Mouse (Mus musculus) CH12.LX (cell line): ENCODE data around the gene Fpr3. TPM values are rescaled to one million over a fixed set of nuclear protein-coding genes. Genes with fewer than 3 reads are reported as not detected.

ENCODE experiments used
- DNase-seq: peaks from one replicate; pipeline ENCODE4 v3.0.0-alpha.2; 2013; ENCODE audit errors: extremely low read depth
- H3K27ac ChIP-seq: 2 replicates; pipeline ENCODE4 v1.5.1; 2012; ENCODE audit warnings: low read depth, mild to moderate bottlenecking, control low read depth, moderate library complexity; ENCODE audit not compliant: insufficient read depth
- H3K27me3 ChIP-seq: replicated peaks from 2 replicates; pipeline ENCODE3; 2012; ENCODE audit warnings: inconsistent platforms
- H3K36me3 ChIP-seq, 2 experiments: replicated peaks in 1 of 2; 2 replicates each; pipeline versions ENCODE3 to v1.6.1; 2012; ENCODE audit warnings: inconsistent platforms in 1 of 2, low read length in 1 of 2, mild to moderate bottlenecking in 1 of 2, mixed read lengths in 1 of 2, moderate library complexity in 1 of 2; ENCODE audit not compliant: control insufficient read depth in 1 of 2, insufficient read depth in 1 of 2
- H3K4me1 ChIP-seq, 2 experiments: 2 replicates each; pipeline ENCODE4 v1.6.1; 2012; ENCODE audit warnings: inconsistent platforms in 1 of 2, moderate library complexity in 1 of 2; ENCODE audit not compliant: insufficient read depth in 2 of 2, control insufficient read depth in 1 of 2
- H3K4me2 ChIP-seq: 2 replicates; pipeline ENCODE4 v1.6.1; 2012; ENCODE audit warnings: low read depth, mild to moderate bottlenecking, control low read depth; ENCODE audit not compliant: poor library complexity, insufficient read depth, severe bottlenecking
- H3K4me3 ChIP-seq, 3 experiments: fragments of 150-350 bp in 1 of 3; sonication (generic) in 1 of 3; replicated peaks in 1 of 3; 2 replicates each; pipeline versions ENCODE3 to v1.5.1; 2011 to 2012; ENCODE audit warnings: low read depth in 2 of 3, low read length in 2 of 3, mild to moderate bottlenecking in 2 of 3, moderate library complexity in 2 of 3, control low read depth in 1 of 3, improper control_type of control experiment in 1 of 3, inconsistent platforms in 1 of 3, mixed read lengths in 1 of 3; ENCODE audit not compliant: poor library complexity in 1 of 3
- H3K79me2 ChIP-seq: replicated peaks from 2 replicates; pipeline ENCODE4 v1.6.1; 2012; ENCODE audit warnings: mild to moderate bottlenecking, moderate library complexity; ENCODE audit not compliant: control insufficient read depth, poor library complexity, insufficient read depth, severe bottlenecking; ENCODE audit errors: extremely low read depth
- H3K9ac ChIP-seq: 2 replicates; pipeline ENCODE4 v1.6.1; 2012; ENCODE audit warnings: low read depth, mild to moderate bottlenecking, control low read depth, moderate library complexity; ENCODE audit not compliant: insufficient read depth
- H3K9me3 ChIP-seq: replicated peaks from 2 replicates; pipeline ENCODE3; 2012; ENCODE audit warnings: low read length, inconsistent platforms, mixed read lengths
- CHD1 ChIP-seq: IDR thresholded peaks from 2 replicates; pipeline ENCODE4 v1.6.1; 2012; ENCODE audit warnings: low read depth, low read length, improper control_type of control experiment, inconsistent platforms
- CHD2 ChIP-seq: IDR thresholded peaks from 2 replicates; pipeline ENCODE4 v1.6.1; 2011; ENCODE audit warnings: low read length, improper control_type of control experiment
- E2F4 ChIP-seq: IDR thresholded peaks from 2 replicates; pipeline ENCODE4 v1.6.1; 2011; ENCODE audit warnings: low read depth, low read length, improper control_type of control experiment; ENCODE audit not compliant: insufficient replicate concordance
- ELF1 ChIP-seq: IDR thresholded peaks from 2 replicates; pipeline ENCODE4 v1.6.1; 2014; ENCODE audit warnings: low read depth, mild to moderate bottlenecking, inconsistent platforms, low read length, improper control_type of control experiment
- EP300 ChIP-seq: IDR thresholded peaks from 2 replicates; pipeline ENCODE4 v1.6.1; 2011; ENCODE audit warnings: low read length, improper control_type of control experiment
- HCFC1 ChIP-seq: IDR thresholded peaks from 2 replicates; pipeline ENCODE4 v1.6.1; 2012; ENCODE audit warnings: low read depth, mild to moderate bottlenecking, inconsistent platforms, low read length, improper control_type of control experiment
- IRF4 ChIP-seq: IDR thresholded peaks from 2 replicates; pipeline ENCODE4 v1.6.1; 2014; ENCODE audit warnings: low read depth, mild to moderate bottlenecking, inconsistent platforms, low read length, improper control_type of control experiment
- JUND ChIP-seq: conservative IDR thresholded peaks from 2 replicates; pipeline ENCODE4 v1.6.1; 2011; ENCODE audit warnings: low read depth, low read length, improper control_type of control experiment
- KAT2A ChIP-seq: IDR thresholded peaks from 2 replicates; pipeline ENCODE4 v1.6.1; 2012; ENCODE audit warnings: low read length, improper control_type of control experiment, inconsistent platforms; ENCODE audit not compliant: insufficient replicate concordance
- MAFK ChIP-seq: IDR thresholded peaks from 2 replicates; pipeline ENCODE4 v1.6.1; 2011; ENCODE audit warnings: low read length, improper control_type of control experiment; ENCODE audit not compliant: insufficient replicate concordance
- MAZ ChIP-seq: IDR thresholded peaks from 2 replicates; pipeline ENCODE4 v1.6.1; 2012; ENCODE audit warnings: low read depth, mild to moderate bottlenecking, inconsistent platforms, low read length, improper control_type of control experiment, moderate library complexity
- MEF2A ChIP-seq: IDR thresholded peaks from 2 replicates; pipeline ENCODE4 v1.6.1; 2014; ENCODE audit warnings: low read depth, mild to moderate bottlenecking, inconsistent platforms, low read length, improper control_type of control experiment, borderline replicate concordance
- MXI1 ChIP-seq: IDR thresholded peaks from 2 replicates; pipeline ENCODE4 v1.6.1; 2011; ENCODE audit warnings: mild to moderate bottlenecking, low read depth, low read length, improper control_type of control experiment
- MYC ChIP-seq: IDR thresholded peaks from 2 replicates; pipeline ENCODE4 v1.6.1; 2011; ENCODE audit warnings: low read depth, mild to moderate bottlenecking, improper control_type of control experiment, low read length
- NELFE ChIP-seq: IDR thresholded peaks from 2 replicates; pipeline ENCODE4 v1.6.1; 2011; ENCODE audit warnings: low read depth, low read length, improper control_type of control experiment
- NRF1 ChIP-seq: IDR thresholded peaks from 2 replicates; pipeline ENCODE4 v1.6.1; 2014; ENCODE audit warnings: low read depth, mild to moderate bottlenecking, inconsistent platforms, low read length, improper control_type of control experiment, moderate library complexity
- POLR2A ChIP-seq: IDR thresholded peaks from 2 replicates; pipeline ENCODE4 v1.6.1; 2011; ENCODE audit warnings: low read depth, mild to moderate bottlenecking, improper control_type of control experiment, low read length
- RAD21 ChIP-seq: IDR thresholded peaks from 2 replicates; pipeline ENCODE4 v1.6.1; 2011; ENCODE audit warnings: low read depth, mild to moderate bottlenecking, low read length, improper control_type of control experiment, moderate library complexity
- SIN3A ChIP-seq: IDR thresholded peaks from 2 replicates; pipeline ENCODE4 v1.6.1; 2012; ENCODE audit warnings: low read length, improper control_type of control experiment, inconsistent platforms
- UBTF ChIP-seq: IDR thresholded peaks from 2 replicates; pipeline ENCODE4 v1.6.1; 2012; ENCODE audit warnings: low read depth, mild to moderate bottlenecking, inconsistent platforms, low read length, improper control_type of control experiment, moderate library complexity
- USF1 ChIP-seq: IDR thresholded peaks from 2 replicates; pipeline ENCODE4 v1.6.1; 2014; ENCODE audit warnings: low read depth, mild to moderate bottlenecking, inconsistent platforms, low read length, improper control_type of control experiment
- ZC3H11A ChIP-seq: IDR thresholded peaks from 2 replicates; pipeline ENCODE4 v1.6.1; 2012; ENCODE audit warnings: low read depth, mild to moderate bottlenecking, inconsistent platforms, low read length, improper control_type of control experiment
- ZKSCAN1 ChIP-seq: IDR thresholded peaks from 2 replicates; pipeline ENCODE4 v1.6.1; 2012; ENCODE audit warnings: low read depth, inconsistent platforms, low read length, improper control_type of control experiment, borderline replicate concordance
- ZMIZ1 ChIP-seq: IDR thresholded peaks from 2 replicates; pipeline ENCODE4 v1.6.1; 2012; ENCODE audit warnings: low read depth, mild to moderate bottlenecking, inconsistent platforms, low read length, improper control_type of control experiment
- ZNF384 ChIP-seq: IDR thresholded peaks from 2 replicates; pipeline ENCODE4 v1.6.1; 2012; ENCODE audit warnings: low read depth, low read length, improper control_type of control experiment, inconsistent platforms
- dilution Hi-C: fragments of 300-500 bp; cut with MboI; formaldehyde crosslinking; loops from 2 replicates; pipeline ENCODE4 v1.14.3; 2020; ENCODE audit warnings: low sequenced_read_pairs; ENCODE audit not compliant: extremely low pct_unique_long_range_greater_than_20kb, extremely low pct_ligation_motif_present
- in situ Hi-C: fragments of 300-500 bp; cut with MboI; formaldehyde crosslinking; loops from 3 replicates; pipeline ENCODE4 v1.14.3; 2019; ENCODE audit warnings: low sequenced_read_pairs, low pct_ligation_motif_present, low pct_unique_long_range_greater_than_20kb, mixed read lengths
- polyA plus RNA-seq: library from polyadenylated mRNA; unstranded; fragments of >175 nt; gene quantifications from 2 replicates; pipeline ENCODE4 v1.2.1, GENCODE M21; 2012; ENCODE audit warnings: low read depth; ENCODE audit not compliant: insufficient read length
- total RNA-seq, 2 experiments: library from RNA; depleted of rRNA; stranded (reverse); fragments of 300-350 nt in 1 of 2; fragments of >200 nt in 1 of 2; gene quantifications; 2 replicates each; pipeline ENCODE4 v1.2.3; 2012 to 2014

The Fpr3 gene
- total and polyA plus RNA-seq, 3 experiments: not detected

- H3K4me1 ChIP-seq: peaks cover 0 to 7% of the 10 kb centered on the region in 2 experiments; a peak in 1 of 4 replicates
- H3K4me2 ChIP-seq: no peak overlapping the region
- no peak for DNase-seq
- in situ Hi-C loops (no loop called here), dilution Hi-C loops (no loop called here)
- H3K79me2 ChIP-seq: no peaks in the 10 kb centered on the region
- H3K27ac ChIP-seq: no peak overlapping the region
- H3K36me3 ChIP-seq: no peaks in the 10 kb centered on the region
- no peaks in the 10 kb centered on the region for H3K27me3 ChIP-seq
- H3K9ac ChIP-seq: no peak overlapping the region
- H3K9me3 ChIP-seq: no peaks in the 10 kb centered on the region
- no peak overlapping the region for H3K4me3 ChIP-seq
- TF ChIP-seq MAZ (no peak), E2F4 (no peak), UBTF (no peak), SIN3A (no peak), EP300 (no peak), ZC3H11A (no peak), KAT2A (no peak), MYC (no peak), CHD1 (no peak), MAFK (no peak)
Measured at GRCm38 (mm10) chr17:17866801-17867469, 20.7 kb upstream of the Fpr3 start.

- Histone ChIP-seq H3K27ac (no peak overlapping the region), H3K4me2 (no peak overlapping the region), H3K79me2 (no peaks in the 10 kb centered on the region), H3K36me3 (no peaks in the 10 kb centered on the region), H3K9ac (no peak overlapping the region), H3K4me1 (0 out of 4 replicates have a peak, but pooled peaks cover 0 to 4% of the 10 kb centered on the region in 2 experiments), H3K9me3 (peaks cover 3% of the 10 kb centered on the region), H3K4me3 (no peak overlapping the region), H3K27me3 (no peaks in the 10 kb centered on the region)
- dilution Hi-C loops (no loop called here), in situ Hi-C loops (no loop called here)
- no peak for DNase-seq
- no peak for TF ChIP-seq RAD21
- TF ChIP-seq ZMIZ1: no peak
- TF ChIP-seq HCFC1: no peak
- TF ChIP-seq POLR2A: no peak
- TF ChIP-seq IRF4: no peak
- no peak for TF ChIP-seq NRF1
- no peak for TF ChIP-seq MEF2A
- no peak for TF ChIP-seq ELF1
- no peak for TF ChIP-seq E2F4
- no peak for TF ChIP-seq MAZ
- no peak for TF ChIP-seq CHD2
- TF ChIP-seq ZKSCAN1: no peak
- no peak for TF ChIP-seq EP300
- no peak for TF ChIP-seq MYC
- TF ChIP-seq JUND: no peak
- TF ChIP-seq USF1: no peak
- TF ChIP-seq MXI1: no peak
- TF ChIP-seq NELFE: no peak
- TF ChIP-seq ZNF384: no peak
Measured at GRCm38 (mm10) chr17:17870892-17871550, 16.6 kb upstream of the Fpr3 start.
